Mouse (Mus musculus): ENCODE data around the gene Sdhb. TPM values are rescaled to one million over a fixed set of nuclear protein-coding genes. Genes with fewer than 3 reads are reported as not detected.

Gene Sdhb
- polyA plus RNA-seq, 1 experiment from 2014 or later = 412 TPM

DNA sequence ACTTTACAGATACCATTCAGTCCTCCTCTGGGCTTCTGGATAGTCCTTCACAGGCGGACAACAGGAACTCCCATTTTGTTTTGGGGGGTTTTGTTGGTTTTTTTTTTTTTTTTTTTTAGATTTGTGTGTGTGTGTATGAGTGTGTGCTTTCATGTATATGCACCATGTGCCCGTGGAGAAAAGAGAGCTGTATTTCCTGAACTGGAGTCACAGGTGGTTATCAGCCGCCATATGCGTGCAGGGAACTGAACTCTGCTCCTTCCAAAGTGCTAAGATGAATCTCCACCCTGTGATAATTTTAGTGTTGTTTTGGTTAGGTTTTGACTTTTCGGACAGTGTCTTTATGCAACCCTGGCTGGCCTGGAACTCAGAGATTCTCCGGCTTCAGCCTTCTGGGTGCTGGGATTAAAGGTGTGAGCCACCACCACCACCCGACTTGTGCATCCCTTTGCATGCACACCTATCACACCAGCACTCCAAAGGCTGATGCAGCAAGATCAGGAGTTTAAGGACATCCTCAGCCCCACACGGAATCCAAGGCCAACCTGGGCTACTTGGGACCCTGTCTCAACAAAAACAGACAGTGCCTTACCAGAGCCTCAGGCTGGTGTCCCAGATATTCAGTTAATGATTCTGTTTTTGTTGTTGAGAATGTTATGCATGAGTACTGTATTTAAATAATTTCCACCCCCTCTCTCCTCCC is 1.4 kb downstream of the Sdhb start:
- Histone ChIP-seq H3K4me3 (peak overlapping the region; percentile 67), H3K9me3 (no peaks in the 10 kb centered on the region), H3K9ac (peak overlapping the region; percentile 85), H3K27ac (no peak overlapping the region), H3K36me3 (peaks cover 16% of the 10 kb centered on the region), H3K4me1 (peaks cover 44% of the 10 kb centered on the region), H3K4me2 (peak overlapping the region; percentile 96), H3K27me3 (no peaks in the 10 kb centered on the region)
- WGBS = 69% methylated on average over 8 of the region's 8 CpGs
- ATAC-seq (ENCODE audit: insufficient number of reproducible peaks, insufficient read depth, low FRiP score, low TSS enrichment, low read depth) = no peak

DNA sequence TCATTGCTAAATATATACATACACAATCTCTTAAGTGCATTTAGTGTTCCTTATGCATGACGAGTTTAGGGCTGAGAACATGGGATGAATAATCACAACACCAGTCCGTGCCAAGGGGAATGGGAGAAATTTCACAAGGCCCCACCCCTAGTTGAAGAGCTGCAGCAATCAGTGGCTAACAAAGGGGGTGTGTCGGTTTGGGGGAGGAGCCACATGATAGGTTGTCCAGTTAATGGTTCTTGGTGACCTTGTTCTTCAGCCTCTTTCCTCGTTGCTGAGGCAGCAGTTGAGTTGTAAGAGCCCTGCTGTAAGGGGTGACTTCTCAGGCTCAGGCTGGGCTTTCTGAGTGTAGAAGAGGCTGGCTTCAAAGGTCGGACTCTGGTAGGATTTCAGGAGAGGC is 1.9 kb downstream of the Sdhb start:
- 43% methylated on average over 5 of the region's 5 CpGs for WGBS
- no peaks in the 10 kb centered on the region for H3K9me3 ChIP-seq
- ATAC-seq (ENCODE audit: insufficient number of reproducible peaks, insufficient read depth, low FRiP score, low TSS enrichment, low read depth) = no peak
- H3K27me3 ChIP-seq = no peaks in the 10 kb centered on the region
- H3K36me3 ChIP-seq = peaks cover 21% of the 10 kb centered on the region
- H3K4me3 ChIP-seq = no peak overlapping the region
- no peak overlapping the region for H3K27ac ChIP-seq
- 0 out of 2 replicates have a peak overlapping the region, but pooled peaks have one; percentile 96 for H3K4me2 ChIP-seq
- H3K4me1 ChIP-seq = peaks cover 39% of the 10 kb centered on the region
- no peak overlapping the region for H3K9ac ChIP-seq

DNA sequence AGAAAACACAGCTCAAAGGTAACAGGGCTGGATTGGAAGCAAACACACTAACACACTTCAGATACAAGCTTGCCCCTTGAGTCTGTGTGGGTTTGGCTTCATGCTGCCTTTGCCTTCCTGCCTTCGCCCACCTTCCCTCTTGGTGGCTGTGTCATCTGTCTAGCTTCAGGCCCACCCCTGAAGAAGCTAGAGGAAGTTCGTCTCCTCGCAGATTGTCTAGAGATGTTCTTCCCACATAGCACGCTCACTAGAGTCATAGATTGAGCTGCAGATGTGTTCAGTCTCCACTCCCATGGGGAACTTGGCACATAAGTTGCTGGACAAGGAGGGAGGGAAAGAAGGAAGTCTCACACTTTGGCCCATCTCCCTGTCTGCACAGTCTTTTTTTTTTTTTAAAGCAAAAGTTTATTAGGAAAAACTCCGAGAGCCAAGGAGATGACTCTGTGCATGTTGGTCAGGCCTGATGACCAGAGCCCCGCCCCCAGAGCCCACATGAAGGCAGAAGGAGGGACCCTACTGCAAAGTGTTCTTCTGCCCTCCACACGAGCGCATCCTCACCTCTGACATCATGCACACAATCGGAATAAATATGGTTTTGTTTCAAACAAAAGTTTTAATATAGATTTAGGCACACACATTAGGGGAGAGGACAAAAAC is 3.1 kb downstream of the Sdhb start:
- Histone ChIP-seq H3K9ac (no peak overlapping the region), H3K27ac (no peak overlapping the region), H3K36me3 (peaks cover 30% of the 10 kb centered on the region), H3K4me1 (peaks cover 35% of the 10 kb centered on the region), H3K4me3 (no peak overlapping the region), H3K27me3 (no peaks in the 10 kb centered on the region), H3K9me3 (no peaks in the 10 kb centered on the region), H3K4me2 (no peak overlapping the region)
- 80% methylated on average over 9 of the region's 9 CpGs for WGBS
- ATAC-seq (ENCODE audit: insufficient number of reproducible peaks, insufficient read depth, low FRiP score, low TSS enrichment, low read depth) = no peak

DNA sequence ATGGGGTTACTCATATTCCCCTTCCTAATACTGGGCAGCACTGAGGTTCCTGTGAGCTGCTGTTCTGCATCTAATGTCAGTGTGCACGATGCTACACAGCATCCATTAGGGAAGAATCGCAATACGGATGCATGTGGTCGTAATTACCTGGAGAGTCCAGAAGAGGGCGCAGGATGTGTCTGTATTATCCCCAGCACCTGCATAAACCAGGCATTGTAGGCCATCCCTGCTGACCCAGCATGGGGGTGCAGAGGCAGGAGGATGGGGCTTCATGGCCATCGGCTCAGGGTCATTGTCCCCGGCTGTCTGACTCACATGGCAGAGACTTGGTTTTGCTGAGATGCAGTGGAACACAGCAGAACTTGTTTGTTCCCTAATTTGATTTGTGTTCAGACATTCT is 3.6 kb downstream of the Sdhb start:
- no peak overlapping the region for H3K4me3 ChIP-seq
- H3K9me3 ChIP-seq = no peaks in the 10 kb centered on the region
- no peaks in the 10 kb centered on the region for H3K27me3 ChIP-seq
- peaks cover 35% of the 10 kb centered on the region for H3K4me1 ChIP-seq
- 18% methylated on average over 7 of the region's 7 CpGs for WGBS
- H3K9ac ChIP-seq = no peak overlapping the region
- H3K27ac ChIP-seq = no peak overlapping the region
- H3K36me3 ChIP-seq = peaks cover 34% of the 10 kb centered on the region
- ATAC-seq (ENCODE audit: insufficient number of reproducible peaks, insufficient read depth, low FRiP score, low TSS enrichment, low read depth) = no peak
- no peak overlapping the region for H3K4me2 ChIP-seq

DNA sequence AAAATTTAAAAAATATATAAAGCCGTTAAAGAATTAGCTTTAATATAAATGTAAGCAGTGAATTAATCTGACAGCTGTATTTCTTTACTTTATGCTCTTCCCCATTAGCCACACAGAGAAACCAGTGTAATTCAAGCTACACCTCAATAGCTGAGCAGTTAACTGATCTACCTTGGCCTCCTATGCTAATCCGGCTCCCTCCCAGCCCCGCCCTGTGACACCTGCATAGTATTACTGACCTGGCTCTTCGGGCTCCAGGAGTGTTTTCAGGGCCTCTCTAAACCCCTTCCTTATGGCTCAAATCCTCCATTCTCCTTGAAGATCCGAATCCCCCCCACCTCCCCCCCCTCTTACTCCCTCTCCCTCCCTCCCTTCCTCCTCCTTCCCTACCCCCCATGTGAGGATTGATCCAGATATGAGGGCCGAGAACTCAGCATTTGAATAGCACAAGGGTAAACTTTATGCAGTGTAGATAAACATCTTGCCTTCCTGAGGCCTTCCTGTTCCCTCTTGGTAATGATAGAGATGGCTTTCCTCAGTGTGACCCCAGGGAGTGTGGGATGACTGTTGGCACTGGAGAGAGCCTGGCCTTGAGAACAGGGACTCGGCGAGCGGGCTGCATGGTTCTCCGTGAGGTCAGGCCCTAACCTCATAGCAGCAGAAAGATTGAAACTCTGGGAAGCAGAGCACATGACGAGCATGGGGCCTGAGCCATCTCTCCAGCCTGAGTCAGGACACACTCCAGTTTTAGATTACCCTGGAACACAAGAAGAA is 6.6 kb downstream of the Sdhb start:
- ATAC-seq (ENCODE audit: insufficient number of reproducible peaks, insufficient read depth, low FRiP score, low TSS enrichment, low read depth) = no peak
- H3K9me3 ChIP-seq = no peaks in the 10 kb centered on the region
- H3K27me3 ChIP-seq = no peaks in the 10 kb centered on the region
- H3K4me1 ChIP-seq = peaks cover 17% of the 10 kb centered on the region
- WGBS = 81% methylated on average over 11 of the region's 11 CpGs
- H3K4me3 ChIP-seq = no peak overlapping the region
- no peak overlapping the region for H3K27ac ChIP-seq
- peaks cover 64% of the 10 kb centered on the region for H3K36me3 ChIP-seq
- no peak overlapping the region for H3K9ac ChIP-seq
- H3K4me2 ChIP-seq = no peak overlapping the region

GRCm38 (mm10) chr4:140971691-140972090 is 10.7 kb downstream of the Sdhb start:
- no peaks in the 10 kb centered on the region for H3K27me3 ChIP-seq
- H3K36me3 ChIP-seq = peaks cover 96% of the 10 kb centered on the region
- WGBS = 84% methylated on average over 13 of the region's 13 CpGs

DNA sequence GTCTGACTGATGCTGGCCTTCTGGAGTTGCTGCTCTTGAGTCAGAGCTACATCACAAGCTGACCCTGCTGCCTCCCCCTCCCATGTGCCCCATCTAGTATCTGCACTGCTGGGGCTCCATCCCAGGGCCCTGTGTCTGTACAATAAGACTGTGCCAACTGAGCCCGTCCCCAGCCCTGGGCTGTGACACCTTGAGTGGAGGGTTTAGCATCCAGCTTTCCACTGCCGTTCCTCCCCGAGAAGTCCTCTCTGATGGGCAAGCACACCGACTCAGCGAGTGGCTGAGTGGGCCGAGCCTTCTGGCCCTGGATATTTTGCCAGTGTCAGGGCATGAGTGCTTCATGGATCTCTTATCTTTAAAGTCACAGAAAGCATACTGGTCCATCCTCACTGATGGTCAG is 13.4 kb downstream of the Sdhb start:
- no peaks in the 10 kb centered on the region for H3K4me1 ChIP-seq
- H3K9me3 ChIP-seq = no peaks in the 10 kb centered on the region
- H3K27ac ChIP-seq = no peak overlapping the region
- H3K4me3 ChIP-seq = no peak overlapping the region
- H3K36me3 ChIP-seq = peaks cover 100% of the 10 kb centered on the region
- no peak for ATAC-seq (ENCODE audit: insufficient number of reproducible peaks, insufficient read depth, low FRiP score, low TSS enrichment, low read depth)
- H3K9ac ChIP-seq = no peak overlapping the region
- WGBS = 93% methylated on average over 6 of the region's 6 CpGs
- H3K4me2 ChIP-seq = no peak overlapping the region
- no peaks in the 10 kb centered on the region for H3K27me3 ChIP-seq

More at GRCm38 (mm10) chr4:140971691-140972090, 10.7 kb downstream of the Sdhb start:
- H3K4me2 ChIP-seq = no peak overlapping the region
- no peak for ATAC-seq (ENCODE audit: insufficient number of reproducible peaks, insufficient read depth, low FRiP score, low TSS enrichment, low read depth)
- H3K27ac ChIP-seq = no peak overlapping the region
- H3K4me3 ChIP-seq = no peak overlapping the region
- H3K4me1 ChIP-seq = no peaks in the 10 kb centered on the region
- H3K9me3 ChIP-seq = no peaks in the 10 kb centered on the region
- no peak overlapping the region for H3K9ac ChIP-seq

- no peak overlapping the region for H3K27ac ChIP-seq
- no peak for ATAC-seq (ENCODE audit: insufficient number of reproducible peaks, insufficient read depth, low FRiP score, low TSS enrichment, low read depth)
- no peaks in the 10 kb centered on the region for H3K4me1 ChIP-seq
- no peak overlapping the region for H3K4me2 ChIP-seq
- H3K4me3 ChIP-seq = no peak overlapping the region
- WGBS = 93% methylated on average over 7 of the region's 7 CpGs
- H3K36me3 ChIP-seq = peaks cover 99% of the 10 kb centered on the region
- no peak overlapping the region for H3K9ac ChIP-seq
- no peaks in the 10 kb centered on the region for H3K9me3 ChIP-seq
- no peaks in the 10 kb centered on the region for H3K27me3 ChIP-seq
Observed at GRCm38 (mm10) chr4:140975356-140975755, 14.4 kb downstream of the Sdhb start.

GRCm38 (mm10) chr4:140977278-140977677 is 16.3 kb downstream of the Sdhb start:
- Histone ChIP-seq H3K9ac (no peak overlapping the region), H3K27me3 (no peaks in the 10 kb centered on the region), H3K9me3 (no peaks in the 10 kb centered on the region), H3K4me1 (no peaks in the 10 kb centered on the region), H3K4me3 (no peak overlapping the region), H3K27ac (no peak overlapping the region), H3K36me3 (peaks cover 84% of the 10 kb centered on the region), H3K4me2 (no peak overlapping the region)
- no peak for ATAC-seq (ENCODE audit: insufficient number of reproducible peaks, insufficient read depth, low FRiP score, low TSS enrichment, low read depth)
- WGBS = 83% methylated on average over 10 of the region's 10 CpGs

GRCm38 (mm10) chr4:140977886-140978692 is 17.1 kb downstream of the Sdhb start:
- 89% methylated on average over 14 of the region's 14 CpGs for WGBS
- H3K27me3 ChIP-seq = no peaks in the 10 kb centered on the region
- peaks cover 3% of the 10 kb centered on the region for H3K4me1 ChIP-seq
- H3K9me3 ChIP-seq = no peaks in the 10 kb centered on the region
- ATAC-seq (ENCODE audit: insufficient number of reproducible peaks, insufficient read depth, low FRiP score, low TSS enrichment, low read depth) = no peak
- H3K36me3 ChIP-seq = peaks cover 76% of the 10 kb centered on the region
- no peak overlapping the region for H3K4me3 ChIP-seq
- H3K9ac ChIP-seq = no peak overlapping the region
- H3K4me2 ChIP-seq = no peak overlapping the region
- no peak overlapping the region for H3K27ac ChIP-seq

GRCm38 (mm10) chr4:140981605-140982004 is 20.6 kb downstream of the Sdhb start:
- no peak overlapping the region for H3K9ac ChIP-seq
- H3K4me3 ChIP-seq = no peak overlapping the region
- ATAC-seq (ENCODE audit: insufficient number of reproducible peaks, insufficient read depth, low FRiP score, low TSS enrichment, low read depth) = no peak
- H3K27me3 ChIP-seq = no peaks in the 10 kb centered on the region
- H3K27ac ChIP-seq = no peak overlapping the region
- H3K4me2 ChIP-seq = no peak overlapping the region
- H3K36me3 ChIP-seq = peaks cover 41% of the 10 kb centered on the region
- WGBS = 97% methylated on average over 2 of the region's 2 CpGs
- no peaks in the 10 kb centered on the region for H3K9me3 ChIP-seq
- H3K4me1 ChIP-seq = peaks cover 15% of the 10 kb centered on the region

All from embryonic facial prominence, embryonic 13.5 days (tissue).